In the genomic region with DNA sequence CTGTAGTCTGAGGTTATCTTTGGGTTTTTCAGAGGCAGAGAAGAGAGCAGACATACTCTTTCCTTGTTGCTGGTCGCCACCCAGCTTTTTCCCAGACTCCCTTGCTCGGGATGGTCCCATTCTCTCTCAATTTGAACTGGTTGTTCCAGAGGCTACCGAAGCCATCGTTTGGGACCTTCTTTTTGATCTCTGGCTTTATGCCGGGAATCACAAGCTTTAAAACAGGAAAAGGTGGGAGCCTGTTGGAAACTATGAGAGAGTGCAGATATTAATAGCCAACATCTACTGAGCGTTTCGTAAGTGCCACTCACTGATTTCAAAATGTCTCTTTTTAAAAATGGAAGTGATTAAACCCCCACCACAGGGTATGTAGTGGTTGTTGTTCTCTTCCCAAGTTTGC, we compare ENCODE assay signal across 22 mouse cellular contexts. TPM values are rescaled to one million over a fixed set of nuclear protein-coding genes. Genes with fewer than 3 reads are reported as not detected.
DNase-seq lines count a peak whose midpoint lies in the region; ATAC-seq lines count a peak whose summit lies in the region.
"Had no signal": no experiment of that assay in that cellular context is flagged by ENCODE, and none has a peak within 500 bp of the region (broad histone marks: within the 10 kb centered on the region; RNA-seq: fewer than 3 reads in every experiment).

No protein-coding gene starts in this region.

- WGBS in intestine, embryonic 16.5 days = 87% methylated on average over 7 of the region's 7 CpGs
- WGBS in intestine, embryonic 15.5 days = 85% methylated on average over 7 of the region's 7 CpGs
- WGBS in heart, embryonic 15.5 days = 39% methylated on average over 7 of the region's 7 CpGs
- 82% methylated on average over 7 of the region's 7 CpGs for WGBS in liver, embryonic 11.5 days

- DNase-seq in heart, adult 9 months (ENCODE audit: low spot score in 2 of 2) = peak; percentile 51 to 68
- no peak for DNase-seq in liver, embryonic 11.5 days (ENCODE audit: low spot score)
- DNase-seq in right cerebral cortex, adult 18-20 months = no peak
- DNase-seq: adrenal gland, adult 2 months; cerebellum, adult 18-20 months; cerebellum, postnatal 36 days; kidney, adult 2 months; left cerebral cortex, postnatal 4 days; midbrain, embryonic 14.5 days; right cerebral cortex, postnatal 25 days; thymus, postnatal 14 days had no signal

- ATAC-seq in intestine, embryonic 16.5 days = no peak
- ATAC-seq in intestine, embryonic 15.5 days = no peak
- ATAC-seq in heart, embryonic 15.5 days (replicated peaks; ENCODE audit: insufficient number of reproducible peaks, insufficient read depth, low FRiP score, low read depth) = no peak
- no peak for ATAC-seq in frontal cortex, adult (ENCODE audit: low TSS enrichment)
- no peak for ATAC-seq in liver, embryonic 11.5 days (replicated peaks; ENCODE audit: low FRiP score)
- ATAC-seq: forebrain, embryonic 15.5 days had no signal

- H3K36me3 ChIP-seq in intestine, embryonic 16.5 days (ENCODE audit: control insufficient read depth, insufficient read depth, low read length) = no peaks in the 10 kb centered on the region
- H3K36me3 ChIP-seq in intestine, embryonic 15.5 days = no peaks in the 10 kb centered on the region
- no peaks in the 10 kb centered on the region for H3K36me3 ChIP-seq in heart, embryonic 15.5 days
- no peaks in the 10 kb centered on the region for H3K36me3 ChIP-seq in liver, embryonic 11.5 days (ENCODE audit: control insufficient read depth, insufficient read depth, low read length)
- H3K36me3 ChIP-seq: forebrain, embryonic 15.5 days; limb, embryonic 15.5 days; liver, embryonic 15.5 days; neural tube, embryonic 12.5 days had no signal

- peak overlapping the region; percentile 43 for H3K4me2 ChIP-seq in intestine, embryonic 16.5 days (ENCODE audit: low read depth, low read length)
- no peak overlapping the region for H3K4me2 ChIP-seq in intestine, embryonic 15.5 days (replicated peaks)
- no peak overlapping the region for H3K4me2 ChIP-seq in heart, embryonic 15.5 days
- H3K4me2 ChIP-seq in liver, embryonic 11.5 days = no peak overlapping the region
- H3K4me2 ChIP-seq: forebrain, embryonic 15.5 days; limb, embryonic 15.5 days; liver, embryonic 15.5 days; neural tube, embryonic 12.5 days had no signal

- H3K4me1 ChIP-seq in intestine, embryonic 16.5 days (ENCODE audit: control insufficient read depth, insufficient read depth, low read length) = peaks cover 13% of the 10 kb centered on the region; the same call in 1 of the 2 replicates
- H3K4me1 ChIP-seq in intestine, embryonic 15.5 days (replicated peaks) = 0 out of 2 replicates have a peak, but pooled peaks cover 8% of the 10 kb centered on the region
- peaks cover 18% of the 10 kb centered on the region for H3K4me1 ChIP-seq in brown adipose tissue, adult 24 weeks (ENCODE audit: control insufficient read depth, insufficient read depth, insufficient read length, low read length)
- H3K4me1 ChIP-seq in heart, embryonic 15.5 days (replicated peaks) = peaks cover 51% of the 10 kb centered on the region
- H3K4me1 ChIP-seq in liver, embryonic 11.5 days (replicated peaks; ENCODE audit: control insufficient read depth, insufficient read depth, low read length) = 0 out of 2 replicates have a peak, but pooled peaks cover 2% of the 10 kb centered on the region
- H3K4me1 ChIP-seq: liver, embryonic 15.5 days had no signal

- no peak overlapping the region for H3K4me3 ChIP-seq in intestine, embryonic 16.5 days (ENCODE audit: low read length)
- no peak overlapping the region for H3K4me3 ChIP-seq in intestine, embryonic 15.5 days (replicated peaks)
- H3K4me3 ChIP-seq in brown adipose tissue, adult 24 weeks (ENCODE audit: insufficient read depth, low read depth, low read length) = no peak overlapping the region
- no peak overlapping the region for H3K4me3 ChIP-seq in heart, embryonic 15.5 days
- no peak overlapping the region for H3K4me3 ChIP-seq in liver, embryonic 11.5 days (ENCODE audit: low read depth, low read length)
- H3K4me3 ChIP-seq: forebrain, embryonic 15.5 days; limb, embryonic 15.5 days; liver, embryonic 15.5 days; megakaryocyte, embryonic 14.5 days; neural tube, embryonic 12.5 days had no signal

- no peaks in the 10 kb centered on the region for H3K27me3 ChIP-seq in intestine, embryonic 16.5 days (replicated peaks; ENCODE audit: control insufficient read depth, insufficient read depth, low read length)
- H3K27me3 ChIP-seq in intestine, embryonic 15.5 days (replicated peaks) = no peaks in the 10 kb centered on the region
- no peaks in the 10 kb centered on the region for H3K27me3 ChIP-seq in heart, embryonic 15.5 days
- H3K27me3 ChIP-seq in liver, embryonic 11.5 days (replicated peaks; ENCODE audit: control insufficient read depth, insufficient read depth, low read length) = no peaks in the 10 kb centered on the region
- H3K27me3 ChIP-seq: forebrain, embryonic 15.5 days; limb, embryonic 15.5 days; liver, embryonic 15.5 days; neural tube, embryonic 12.5 days had no signal

- H3K9me3 ChIP-seq in intestine, embryonic 16.5 days (ENCODE audit: control insufficient read depth, low read length) = no peaks in the 10 kb centered on the region
- no peaks in the 10 kb centered on the region for H3K9me3 ChIP-seq in intestine, embryonic 15.5 days
- no peaks in the 10 kb centered on the region for H3K9me3 ChIP-seq in heart, embryonic 15.5 days (replicated peaks)
- H3K9me3 ChIP-seq in liver, embryonic 11.5 days (ENCODE audit: control insufficient read depth, low read length) = no peaks in the 10 kb centered on the region
- H3K9me3 ChIP-seq: forebrain, embryonic 15.5 days; limb, embryonic 15.5 days; liver, embryonic 15.5 days; neural tube, embryonic 12.5 days had no signal

- H3K9ac ChIP-seq in intestine, embryonic 16.5 days (ENCODE audit: low read depth, low read length) = no peak overlapping the region
- H3K9ac ChIP-seq in intestine, embryonic 15.5 days = no peak overlapping the region
- H3K9ac ChIP-seq in heart, embryonic 15.5 days = no peak overlapping the region
- no peak overlapping the region for H3K9ac ChIP-seq in liver, embryonic 11.5 days (ENCODE audit: low read depth, low read length)
- H3K9ac ChIP-seq: forebrain, embryonic 15.5 days; limb, embryonic 15.5 days; liver, embryonic 15.5 days; neural tube, embryonic 12.5 days had no signal

- H3K27ac ChIP-seq in intestine, embryonic 16.5 days (ENCODE audit: low read length) = peak overlapping the region; percentile 90
- H3K27ac ChIP-seq in intestine, embryonic 15.5 days = no peak overlapping the region
- peak overlapping the region; percentile 65 for H3K27ac ChIP-seq in brown adipose tissue, adult 24 weeks (replicated peaks; ENCODE audit: low read depth, low read length)
- H3K27ac ChIP-seq in heart, embryonic 15.5 days = peak overlapping the region; percentile 73
- H3K27ac ChIP-seq in liver, embryonic 11.5 days (ENCODE audit: low read depth, low read length) = no peak overlapping the region
- H3K27ac ChIP-seq: forebrain, embryonic 15.5 days; kidney, postnatal 0 days; limb, embryonic 15.5 days; liver, embryonic 15.5 days; neural tube, embryonic 12.5 days had no signal

RNA-seq across cellular contexts. Expression of a gene that starts 42.5 kb away (rescaled TPM):
- polyA plus RNA-seq in intestine, embryonic 16.5 days (2015; fragmentation: Nextera tagmentation; extraction: Ambion mirVana) = 1.7 and 1.8 TPM in 2 replicates
- 1.1 and 1.9 TPM in 2 replicates for polyA plus RNA-seq in intestine, embryonic 15.5 days (2015; fragmentation: Nextera tagmentation; extraction: Ambion mirVana)
- polyA plus RNA-seq in brown adipose tissue, adult 24 weeks (2012; ENCODE audit: insufficient read depth, insufficient read length, missing spikeins) = 1.1 TPM in 2 replicates
- polyA plus RNA-seq in heart, embryonic 15.5 days (2015; fragmentation: Nextera tagmentation; extraction: Ambion mirVana) = 3.3 and 3.4 TPM in 2 replicates
- polyA plus RNA-seq in liver, embryonic 11.5 days (2014; fragmentation: Nextera tagmentation; extraction: Ambion mirVana) = 0.26 and 0.47 TPM in 2 replicates

Comparison
In these comparisons a context has a peak if more than half of its experiments do, and no peak if none do; other contexts are left out.
1. H3K27ac ChIP-seq: peak in intestine, embryonic 16.5 days (single experiment), brown adipose tissue, adult 24 weeks (single experiment) and heart, embryonic 15.5 days (single experiment); none in intestine, embryonic 15.5 days (single experiment) and liver, embryonic 11.5 days (single experiment).
2. DNase-seq: peak in heart, adult 9 months (2 of 2); none in liver, embryonic 11.5 days (single experiment) and right cerebral cortex, adult 18-20 months (single experiment).